Mouse (Mus musculus): ENCODE results near the gene Nkx1-2. TPM values are rescaled to one million over a fixed set of nuclear protein-coding genes. Genes with fewer than 3 reads are reported as not detected.

The Nkx1-2 gene
- polyA plus RNA-seq, 1 experiment from 2014 or later: not detected

- Histone ChIP-seq H3K9ac (no peak overlapping the region), H3K4me2 (no peak overlapping the region), H3K36me3 (no peaks in the 10 kb centered on the region), H3K9me3 (replicated peaks) (no peaks in the 10 kb centered on the region), H3K4me3 (no peak overlapping the region), H3K4me1 (replicated peaks) (peaks cover 31% of the 10 kb centered on the region), H3K27ac (no peak overlapping the region), H3K27me3 (peaks cover 85% of the 10 kb centered on the region)
- no peak for ATAC-seq (replicated peaks; ENCODE audit: insufficient number of reproducible peaks, insufficient read depth, low FRiP score, low read depth)
- WGBS: 19% methylated on average over 8 of the region's 8 CpGs
Measured at GRCm38 (mm10) chr7:132600926-132601325, 1.5 kb upstream of the Nkx1-2 start.

- H3K4me3 ChIP-seq: peak overlapping the region; percentile 49
- no peak for ATAC-seq (replicated peaks; ENCODE audit: insufficient number of reproducible peaks, insufficient read depth, low FRiP score, low read depth)
- H3K27me3 ChIP-seq: peaks cover 91% of the 10 kb centered on the region
- H3K27ac ChIP-seq: no peak overlapping the region
- H3K4me1 ChIP-seq (replicated peaks): peaks cover 31% of the 10 kb centered on the region
- 0 out of 2 replicates have a peak overlapping the region, but pooled peaks have one; percentile 34 for H3K9ac ChIP-seq
- no peaks in the 10 kb centered on the region for H3K36me3 ChIP-seq
- H3K4me2 ChIP-seq: peak overlapping the region; percentile 93
- WGBS: 8% methylated on average over 9 of the region's 9 CpGs
- no peaks in the 10 kb centered on the region for H3K9me3 ChIP-seq (replicated peaks)
Measured at GRCm38 (mm10) chr7:132600026-132600425, 589 bp upstream of the Nkx1-2 start.

- Histone ChIP-seq H3K27ac (no peak overlapping the region), H3K4me3 (peak overlapping the region; percentile 58), H3K36me3 (no peaks in the 10 kb centered on the region), H3K27me3 (peaks cover 80% of the 10 kb centered on the region), H3K4me2 (peak overlapping the region; percentile 93), H3K4me1 (replicated peaks) (peaks cover 31% of the 10 kb centered on the region), H3K9ac (peak overlapping the region; percentile 56), H3K9me3 (replicated peaks) (no peaks in the 10 kb centered on the region)
- ATAC-seq (replicated peaks; ENCODE audit: insufficient number of reproducible peaks, insufficient read depth, low FRiP score, low read depth): no peak
- WGBS: 1% methylated on average over 60 of the region's 60 CpGs
Measured at GRCm38 (mm10) chr7:132597251-132598041, 2.0 kb downstream of the Nkx1-2 start.

GRCm38 (mm10) chr7:132596557-132597250 is 2.7 kb downstream of the Nkx1-2 start:
- Histone ChIP-seq H3K36me3 (no peaks in the 10 kb centered on the region), H3K4me3 (peak overlapping the region; percentile 58), H3K4me1 (replicated peaks) (peaks cover 31% of the 10 kb centered on the region), H3K27ac (no peak overlapping the region), H3K27me3 (peaks cover 73% of the 10 kb centered on the region), H3K9ac (peak overlapping the region; percentile 56; the same call in 1 of the 2 replicates), H3K4me2 (peak overlapping the region; percentile 93), H3K9me3 (replicated peaks) (no peaks in the 10 kb centered on the region)
- ATAC-seq (replicated peaks; ENCODE audit: insufficient number of reproducible peaks, insufficient read depth, low FRiP score, low read depth): no peak
- WGBS: 10% methylated on average over 26 of the region's 26 CpGs

- no peak overlapping the region for H3K9ac ChIP-seq
Measured at GRCm38 (mm10) chr7:132595787-132596186, 3.6 kb downstream of the Nkx1-2 start.

GRCm38 (mm10) chr7:132594325-132594724 is 5.1 kb downstream of the Nkx1-2 start:
- peaks cover 49% of the 10 kb centered on the region for H3K27me3 ChIP-seq
- 82% methylated on average over 2 of the region's 2 CpGs for WGBS
- peaks cover 24% of the 10 kb centered on the region for H3K4me1 ChIP-seq (replicated peaks)

More at GRCm38 (mm10) chr7:132595787-132596186, 3.6 kb downstream of the Nkx1-2 start:
- H3K4me2 ChIP-seq: no peak overlapping the region
- H3K36me3 ChIP-seq: no peaks in the 10 kb centered on the region
- ATAC-seq (replicated peaks; ENCODE audit: insufficient number of reproducible peaks, insufficient read depth, low FRiP score, low read depth): no peak
- no peaks in the 10 kb centered on the region for H3K9me3 ChIP-seq (replicated peaks)
- H3K4me3 ChIP-seq: no peak overlapping the region
- no peak overlapping the region for H3K27ac ChIP-seq
- 77% methylated on average over 3 of the region's 3 CpGs for WGBS
- peaks cover 64% of the 10 kb centered on the region for H3K27me3 ChIP-seq
- peaks cover 31% of the 10 kb centered on the region for H3K4me1 ChIP-seq (replicated peaks)

GRCm38 (mm10) chr7:132593762-132594161 is 5.7 kb downstream of the Nkx1-2 start:
- no peaks in the 10 kb centered on the region for H3K36me3 ChIP-seq
- peaks cover 43% of the 10 kb centered on the region for H3K27me3 ChIP-seq
- ATAC-seq (replicated peaks; ENCODE audit: insufficient number of reproducible peaks, insufficient read depth, low FRiP score, low read depth): no peak
- no peak overlapping the region for H3K4me2 ChIP-seq
- peaks cover 21% of the 10 kb centered on the region for H3K4me1 ChIP-seq (replicated peaks)
- H3K27ac ChIP-seq: no peak overlapping the region
- 74% methylated on average over 2 of the region's 2 CpGs for WGBS
- no peak overlapping the region for H3K9ac ChIP-seq
- no peaks in the 10 kb centered on the region for H3K9me3 ChIP-seq (replicated peaks)
- H3K4me3 ChIP-seq: no peak overlapping the region

More at GRCm38 (mm10) chr7:132594325-132594724, 5.1 kb downstream of the Nkx1-2 start:
- no peak overlapping the region for H3K9ac ChIP-seq
- H3K9me3 ChIP-seq (replicated peaks): no peaks in the 10 kb centered on the region
- no peak overlapping the region for H3K27ac ChIP-seq
- no peak overlapping the region for H3K4me2 ChIP-seq
- H3K4me3 ChIP-seq: no peak overlapping the region
- H3K36me3 ChIP-seq: no peaks in the 10 kb centered on the region
- ATAC-seq (replicated peaks; ENCODE audit: insufficient number of reproducible peaks, insufficient read depth, low FRiP score, low read depth): no peak

- no peak for ATAC-seq (replicated peaks; ENCODE audit: insufficient number of reproducible peaks, insufficient read depth, low FRiP score, low read depth)
- Histone ChIP-seq H3K27me3 (0 out of 2 replicates have a peak, but pooled peaks cover 5% of the 10 kb centered on the region), H3K4me2 (no peak overlapping the region), H3K4me1 (replicated peaks) (peaks cover 4% of the 10 kb centered on the region), H3K9ac (no peak overlapping the region), H3K27ac (no peak overlapping the region), H3K9me3 (replicated peaks) (no peaks in the 10 kb centered on the region), H3K36me3 (no peaks in the 10 kb centered on the region), H3K4me3 (no peak overlapping the region)
- 54% methylated on average over 5 of the region's 5 CpGs for WGBS
Measured at GRCm38 (mm10) chr7:132589610-132590009, 9.8 kb downstream of the Nkx1-2 start.

- Histone ChIP-seq H3K27ac (no peak overlapping the region), H3K9ac (no peak overlapping the region), H3K4me2 (no peak overlapping the region), H3K36me3 (no peaks in the 10 kb centered on the region), H3K4me1 (replicated peaks) (peaks cover 4% of the 10 kb centered on the region), H3K9me3 (replicated peaks) (no peaks in the 10 kb centered on the region), H3K27me3 (no peaks in the 10 kb centered on the region), H3K4me3 (no peak overlapping the region)
- WGBS: 52% methylated on average over 5 of the region's 5 CpGs
- no peak for ATAC-seq (replicated peaks; ENCODE audit: insufficient number of reproducible peaks, insufficient read depth, low FRiP score, low read depth)
Measured at GRCm38 (mm10) chr7:132587167-132587566, 12.3 kb downstream of the Nkx1-2 start.

- Histone ChIP-seq H3K9ac (no peak overlapping the region), H3K4me1 (replicated peaks) (peaks cover 4% of the 10 kb centered on the region), H3K36me3 (no peaks in the 10 kb centered on the region), H3K4me2 (no peak overlapping the region), H3K4me3 (no peak overlapping the region), H3K27ac (no peak overlapping the region), H3K27me3 (0 out of 2 replicates have a peak, but pooled peaks cover 2% of the 10 kb centered on the region), H3K9me3 (replicated peaks) (no peaks in the 10 kb centered on the region)
- 32% methylated on average over 3 of the region's 3 CpGs for WGBS
- no peak for ATAC-seq (replicated peaks; ENCODE audit: insufficient number of reproducible peaks, insufficient read depth, low FRiP score, low read depth)
Measured at GRCm38 (mm10) chr7:132585695-132586491, 13.5 kb downstream of the Nkx1-2 start.

GRCm38 (mm10) chr7:132581441-132581840 is 18.0 kb downstream of the Nkx1-2 start:
- H3K27me3 ChIP-seq: 0 out of 2 replicates have a peak, but pooled peaks cover 5% of the 10 kb centered on the region

More at GRCm38 (mm10) chr7:132581441-132581840, 18.0 kb downstream of the Nkx1-2 start:
- no peak for ATAC-seq (replicated peaks; ENCODE audit: insufficient number of reproducible peaks, insufficient read depth, low FRiP score, low read depth)
- WGBS: 84% methylated on average over 2 of the region's 2 CpGs
- Histone ChIP-seq H3K36me3 (no peaks in the 10 kb centered on the region), H3K27ac (no peak overlapping the region), H3K4me2 (no peak overlapping the region), H3K9ac (no peak overlapping the region), H3K4me3 (no peak overlapping the region), H3K9me3 (replicated peaks) (no peaks in the 10 kb centered on the region), H3K4me1 (replicated peaks) (peaks cover 7% of the 10 kb centered on the region)

Data from heart, embryonic 15.5 days (tissue).